Mouse (Mus musculus): ENCODE measurements around the gene Sdk1. TPM values are rescaled to one million over a fixed set of nuclear protein-coding genes. Genes with fewer than 3 reads are reported as not detected.
A peak's percentile ranks its signal among the peaks of the same experiment; 100 is the strongest.

The Sdk1 gene
- polyA plus RNA-seq, 1 experiment from 2014 or later = 0.59 TPM

GRCm38 (mm10) chr5:141886006-141886405 lies 644.7 kb downstream of the Sdk1 start:
- no peaks in the 10 kb centered on the region for H3K27me3 ChIP-seq (ENCODE audit: control insufficient read depth, insufficient read depth, low read depth, low read length)
- no peaks in the 10 kb centered on the region for H3K36me3 ChIP-seq (ENCODE audit: control insufficient read depth, insufficient read depth, low read length)
- no peaks in the 10 kb centered on the region for H3K9me3 ChIP-seq (ENCODE audit: control insufficient read depth, low read length)
- 78% methylated on average over 10 of the region's 10 CpGs for WGBS
- H3K4me1 ChIP-seq (replicated peaks; ENCODE audit: control insufficient read depth, insufficient read depth, low read length) = no peaks in the 10 kb centered on the region
- H3K4me3 ChIP-seq (ENCODE audit: low read length) = no peak overlapping the region
- no peak for ATAC-seq (ENCODE audit: low read depth)
- H3K27ac ChIP-seq (ENCODE audit: low read length) = no peak overlapping the region
- no peak overlapping the region for H3K9ac ChIP-seq (ENCODE audit: low read length)
- no peak overlapping the region for H3K4me2 ChIP-seq (ENCODE audit: low read depth, low read length)

- no peaks in the 10 kb centered on the region for H3K36me3 ChIP-seq (ENCODE audit: control insufficient read depth, insufficient read depth, low read length)
- no peak overlapping the region for H3K27ac ChIP-seq (ENCODE audit: low read length)
- H3K4me2 ChIP-seq (ENCODE audit: low read depth, low read length) = no peak overlapping the region
- H3K4me3 ChIP-seq (ENCODE audit: low read length) = no peak overlapping the region
- H3K27me3 ChIP-seq (ENCODE audit: control insufficient read depth, insufficient read depth, low read depth, low read length) = no peaks in the 10 kb centered on the region
- H3K9me3 ChIP-seq (ENCODE audit: control insufficient read depth, low read length) = no peaks in the 10 kb centered on the region
- no peak overlapping the region for H3K9ac ChIP-seq (ENCODE audit: low read length)
- ATAC-seq (ENCODE audit: low read depth) = peak; percentile 47; the same call in 1 of the 2 replicates
- no peaks in the 10 kb centered on the region for H3K4me1 ChIP-seq (replicated peaks; ENCODE audit: control insufficient read depth, insufficient read depth, low read length)
- WGBS = 32% methylated on average over 9 of the region's 9 CpGs
These were observed 648.5 kb downstream of the Sdk1 start for GRCm38 (mm10) chr5:141889766-141890165.

GRCm38 (mm10) chr5:141896402-141896801 lies 655.1 kb downstream of the Sdk1 start:
- no peaks in the 10 kb centered on the region for H3K9me3 ChIP-seq (ENCODE audit: control insufficient read depth, low read length)
- H3K36me3 ChIP-seq (ENCODE audit: control insufficient read depth, insufficient read depth, low read length) = no peaks in the 10 kb centered on the region
- 70% methylated on average over 8 of the region's 8 CpGs for WGBS
- H3K4me1 ChIP-seq (replicated peaks; ENCODE audit: control insufficient read depth, insufficient read depth, low read length) = no peaks in the 10 kb centered on the region
- no peak overlapping the region for H3K4me3 ChIP-seq (ENCODE audit: low read length)
- H3K4me2 ChIP-seq (ENCODE audit: low read depth, low read length) = no peak overlapping the region
- no peak overlapping the region for H3K27ac ChIP-seq (ENCODE audit: low read length)
- ATAC-seq (ENCODE audit: low read depth) = no peak
- no peaks in the 10 kb centered on the region for H3K27me3 ChIP-seq (ENCODE audit: control insufficient read depth, insufficient read depth, low read depth, low read length)
- H3K9ac ChIP-seq (ENCODE audit: low read length) = no peak overlapping the region

GRCm38 (mm10) chr5:141897481-141897880 lies 656.2 kb downstream of the Sdk1 start:
- no peak overlapping the region for H3K27ac ChIP-seq (ENCODE audit: low read length)
- no peak for ATAC-seq (ENCODE audit: low read depth)
- H3K4me2 ChIP-seq (ENCODE audit: low read depth, low read length) = no peak overlapping the region
- no peaks in the 10 kb centered on the region for H3K9me3 ChIP-seq (ENCODE audit: control insufficient read depth, low read length)
- H3K27me3 ChIP-seq (ENCODE audit: control insufficient read depth, insufficient read depth, low read depth, low read length) = no peaks in the 10 kb centered on the region
- H3K4me1 ChIP-seq (replicated peaks; ENCODE audit: control insufficient read depth, insufficient read depth, low read length) = no peaks in the 10 kb centered on the region
- WGBS = 49% methylated on average over 2 of the region's 2 CpGs
- H3K9ac ChIP-seq (ENCODE audit: low read length) = no peak overlapping the region
- H3K4me3 ChIP-seq (ENCODE audit: low read length) = no peak overlapping the region
- no peaks in the 10 kb centered on the region for H3K36me3 ChIP-seq (ENCODE audit: control insufficient read depth, insufficient read depth, low read length)

- H3K4me3 ChIP-seq (ENCODE audit: low read length) = no peak overlapping the region
- H3K27ac ChIP-seq (ENCODE audit: low read length) = no peak overlapping the region
- H3K27me3 ChIP-seq (ENCODE audit: control insufficient read depth, insufficient read depth, low read depth, low read length) = no peaks in the 10 kb centered on the region
- no peaks in the 10 kb centered on the region for H3K36me3 ChIP-seq (ENCODE audit: control insufficient read depth, insufficient read depth, low read length)
- no peak overlapping the region for H3K9ac ChIP-seq (ENCODE audit: low read length)
- H3K9me3 ChIP-seq (ENCODE audit: control insufficient read depth, low read length) = no peaks in the 10 kb centered on the region
- H3K4me2 ChIP-seq (ENCODE audit: low read depth, low read length) = no peak overlapping the region
- H3K4me1 ChIP-seq (replicated peaks; ENCODE audit: control insufficient read depth, insufficient read depth, low read length) = peaks cover 5% of the 10 kb centered on the region; the same call in 1 of the 2 replicates
- ATAC-seq (ENCODE audit: low read depth) = no peak
- WGBS = 76% methylated on average over 7 of the region's 7 CpGs
These were observed 658.5 kb downstream of the Sdk1 start for GRCm38 (mm10) chr5:141899751-141900150.

- Histone ChIP-seq H3K36me3 (ENCODE audit: control insufficient read depth, insufficient read depth, low read length) (no peaks in the 10 kb centered on the region), H3K27me3 (ENCODE audit: control insufficient read depth, insufficient read depth, low read depth, low read length) (no peaks in the 10 kb centered on the region), H3K27ac (ENCODE audit: low read length) (no peak overlapping the region), H3K4me1 (replicated peaks; ENCODE audit: control insufficient read depth, insufficient read depth, low read length) (peaks cover 5% of the 10 kb centered on the region; the same call in 1 of the 2 replicates), H3K9me3 (ENCODE audit: control insufficient read depth, low read length) (no peaks in the 10 kb centered on the region), H3K9ac (ENCODE audit: low read length) (no peak overlapping the region), H3K4me2 (ENCODE audit: low read depth, low read length) (no peak overlapping the region), H3K4me3 (ENCODE audit: low read length) (no peak overlapping the region)
- WGBS = 36% methylated on average over 16 of the region's 16 CpGs
- peak; percentile 43 for ATAC-seq (ENCODE audit: low read depth)
These were observed 661.4 kb downstream of the Sdk1 start for GRCm38 (mm10) chr5:141902544-141903250.

- no peaks in the 10 kb centered on the region for H3K27me3 ChIP-seq (ENCODE audit: control insufficient read depth, insufficient read depth, low read depth, low read length)
- H3K4me1 ChIP-seq (replicated peaks; ENCODE audit: control insufficient read depth, insufficient read depth, low read length) = no peaks in the 10 kb centered on the region
- H3K9ac ChIP-seq (ENCODE audit: low read length) = no peak overlapping the region
- 45% methylated on average over 3 of the region's 3 CpGs for WGBS
- no peak overlapping the region for H3K27ac ChIP-seq (ENCODE audit: low read length)
- H3K4me2 ChIP-seq (ENCODE audit: low read depth, low read length) = no peak overlapping the region
- H3K9me3 ChIP-seq (ENCODE audit: control insufficient read depth, low read length) = no peaks in the 10 kb centered on the region
- H3K4me3 ChIP-seq (ENCODE audit: low read length) = no peak overlapping the region
- no peaks in the 10 kb centered on the region for H3K36me3 ChIP-seq (ENCODE audit: control insufficient read depth, insufficient read depth, low read length)
- ATAC-seq (ENCODE audit: low read depth) = no peak
These were observed 669.2 kb downstream of the Sdk1 start for GRCm38 (mm10) chr5:141910444-141910843.

GRCm38 (mm10) chr5:141910886-141911285 lies 669.6 kb downstream of the Sdk1 start:
- Histone ChIP-seq H3K36me3 (ENCODE audit: control insufficient read depth, insufficient read depth, low read length) (no peaks in the 10 kb centered on the region), H3K27ac (ENCODE audit: low read length) (no peak overlapping the region), H3K4me3 (ENCODE audit: low read length) (no peak overlapping the region), H3K9ac (ENCODE audit: low read length) (no peak overlapping the region), H3K9me3 (ENCODE audit: control insufficient read depth, low read length) (no peaks in the 10 kb centered on the region), H3K4me2 (ENCODE audit: low read depth, low read length) (no peak overlapping the region), H3K4me1 (replicated peaks; ENCODE audit: control insufficient read depth, insufficient read depth, low read length) (no peaks in the 10 kb centered on the region), H3K27me3 (ENCODE audit: control insufficient read depth, insufficient read depth, low read depth, low read length) (no peaks in the 10 kb centered on the region)
- no peak for ATAC-seq (ENCODE audit: low read depth)
- WGBS = 54% methylated on average over 8 of the region's 8 CpGs

GRCm38 (mm10) chr5:141912881-141913280 lies 671.6 kb downstream of the Sdk1 start:
- ATAC-seq (ENCODE audit: low read depth) = no peak
- H3K27me3 ChIP-seq (ENCODE audit: control insufficient read depth, insufficient read depth, low read depth, low read length) = no peaks in the 10 kb centered on the region
- no peak overlapping the region for H3K4me2 ChIP-seq (ENCODE audit: low read depth, low read length)
- no peak overlapping the region for H3K4me3 ChIP-seq (ENCODE audit: low read length)
- H3K9me3 ChIP-seq (ENCODE audit: control insufficient read depth, low read length) = no peaks in the 10 kb centered on the region
- 56% methylated on average over 7 of the region's 7 CpGs for WGBS
- no peaks in the 10 kb centered on the region for H3K4me1 ChIP-seq (replicated peaks; ENCODE audit: control insufficient read depth, insufficient read depth, low read length)
- no peaks in the 10 kb centered on the region for H3K36me3 ChIP-seq (ENCODE audit: control insufficient read depth, insufficient read depth, low read length)
- H3K27ac ChIP-seq (ENCODE audit: low read length) = no peak overlapping the region
- no peak overlapping the region for H3K9ac ChIP-seq (ENCODE audit: low read length)

All from lung, embryonic 16.5 days (tissue).